Mouse (Mus musculus): ENCODE data around the gene Olfr802. TPM values are rescaled to one million over a fixed set of nuclear protein-coding genes. Genes with fewer than 3 reads are reported as not detected.

Olfr802 gene
- polyA plus RNA-seq, 1 experiment from 2014 or later, result not detected

Small RNA genes within 50 kb of the gene (microRNA-seq; reads per million reads assigned to microRNA genes)
- not detected for gene Gm24485

Other genes starting within 250 kb of the Olfr802 start
- gene Olfr787, start 226.3 kb downstream of the Olfr802 start, polyA plus RNA-seq (2014; fragmentation: Nextera tagmentation; extraction: Ambion mirVana), result not detected in 2 replicates
- not detected in 2 replicates for gene Olfr788, start 217.2 kb downstream of the Olfr802 start, polyA plus RNA-seq (2014; fragmentation: Nextera tagmentation; extraction: Ambion mirVana)
- gene Olfr789, start 203.4 kb downstream of the Olfr802 start, polyA plus RNA-seq (2014; fragmentation: Nextera tagmentation; extraction: Ambion mirVana), result not detected in 2 replicates
- gene Olfr790, start 189.7 kb downstream of the Olfr802 start, polyA plus RNA-seq (2014; fragmentation: Nextera tagmentation; extraction: Ambion mirVana), result not detected in 2 replicates
- not detected in 2 replicates for gene Olfr791, start 166.4 kb downstream of the Olfr802 start, polyA plus RNA-seq (2014; fragmentation: Nextera tagmentation; extraction: Ambion mirVana)
- not detected in 2 replicates for gene Olfr792, start 149.0 kb downstream of the Olfr802 start, polyA plus RNA-seq (2014; fragmentation: Nextera tagmentation; extraction: Ambion mirVana)
- gene Olfr794, start 120.5 kb downstream of the Olfr802 start, polyA plus RNA-seq (2014; fragmentation: Nextera tagmentation; extraction: Ambion mirVana), result not detected in 2 replicates
- not detected in 2 replicates for gene Olfr796, start 75.6 kb downstream of the Olfr802 start, polyA plus RNA-seq (2014; fragmentation: Nextera tagmentation; extraction: Ambion mirVana)
- gene Olfr798, start 60.2 kb downstream of the Olfr802 start, polyA plus RNA-seq (2014; fragmentation: Nextera tagmentation; extraction: Ambion mirVana), result not detected in 2 replicates
- gene Olfr799, start 50.7 kb downstream of the Olfr802 start, polyA plus RNA-seq (2014; fragmentation: Nextera tagmentation; extraction: Ambion mirVana), result not detected in 2 replicates
- gene Olfr800, start 30.5 kb downstream of the Olfr802 start, polyA plus RNA-seq (2014; fragmentation: Nextera tagmentation; extraction: Ambion mirVana), result not detected in 2 replicates
- not detected in 2 replicates for gene Olfr801, start 14.3 kb downstream of the Olfr802 start, polyA plus RNA-seq (2014; fragmentation: Nextera tagmentation; extraction: Ambion mirVana)
- gene Olfr803, start 6.1 kb upstream of the Olfr802 start, polyA plus RNA-seq (2014; fragmentation: Nextera tagmentation; extraction: Ambion mirVana), result not detected in 2 replicates
- gene Olfr804, start 15.0 kb upstream of the Olfr802 start, polyA plus RNA-seq (2014; fragmentation: Nextera tagmentation; extraction: Ambion mirVana), result not detected in 2 replicates
- not detected in 2 replicates for gene Olfr805, start 41.2 kb upstream of the Olfr802 start, polyA plus RNA-seq (2014; fragmentation: Nextera tagmentation; extraction: Ambion mirVana)
- gene Olfr806, start 53.8 kb upstream of the Olfr802 start, polyA plus RNA-seq (2014; fragmentation: Nextera tagmentation; extraction: Ambion mirVana), result not detected in 2 replicates
- not detected in 2 replicates for gene Olfr807, start 69.6 kb upstream of the Olfr802 start, polyA plus RNA-seq (2014; fragmentation: Nextera tagmentation; extraction: Ambion mirVana)
- not detected in 2 replicates for gene Olfr808, start 77.3 kb upstream of the Olfr802 start, polyA plus RNA-seq (2014; fragmentation: Nextera tagmentation; extraction: Ambion mirVana)
- gene Olfr809, start 86.5 kb upstream of the Olfr802 start, polyA plus RNA-seq (2014; fragmentation: Nextera tagmentation; extraction: Ambion mirVana), result not detected in 2 replicates
- not detected in 2 replicates for gene Olfr810, start 106.7 kb upstream of the Olfr802 start, polyA plus RNA-seq (2014; fragmentation: Nextera tagmentation; extraction: Ambion mirVana)
- gene Olfr811, start 116.2 kb upstream of the Olfr802 start, polyA plus RNA-seq (2014; fragmentation: Nextera tagmentation; extraction: Ambion mirVana), result not detected in 2 replicates
- gene Olfr812, start 157.9 kb upstream of the Olfr802 start, polyA plus RNA-seq (2014; fragmentation: Nextera tagmentation; extraction: Ambion mirVana), result not detected in 2 replicates
- gene Olfr813, start 167.2 kb upstream of the Olfr802 start, polyA plus RNA-seq (2014; fragmentation: Nextera tagmentation; extraction: Ambion mirVana), result not detected in 2 replicates
- not detected in 2 replicates for gene Olfr814, start 191.7 kb upstream of the Olfr802 start, polyA plus RNA-seq (2014; fragmentation: Nextera tagmentation; extraction: Ambion mirVana)
- gene Olfr815, start 217.7 kb upstream of the Olfr802 start, polyA plus RNA-seq (2014; fragmentation: Nextera tagmentation; extraction: Ambion mirVana), result not detected in 2 replicates
- not detected in 2 replicates for gene Olfr816, start 227.4 kb upstream of the Olfr802 start, polyA plus RNA-seq (2014; fragmentation: Nextera tagmentation; extraction: Ambion mirVana)

All from midbrain, embryonic 14.5 days (tissue).